Mouse (Mus musculus) Patski (cell line): ENCODE measurements around the gene Prokr1. TPM values are rescaled to one million over a fixed set of nuclear protein-coding genes. Genes with fewer than 3 reads are reported as not detected.
"Not testable (repeated sequence)": the region's sequence is repeated elsewhere in the genome, so short reads cannot be mapped to it uniquely, and the experiment has no call there.

Source experiments
- ATAC-seq: fragments of 100-300 bp; one replicate; pipeline ENCODE4 v1.8.0; 2021
- CTCF ChIA-PET: fragments of 350-600 bp; sonication (Branson Sonifier 250); formaldehyde crosslinking; loops from one replicate; lab custom pipeline; 2022; ENCODE audit warnings: inconsistent platforms; lab: Charles Lee
- POLR2A ChIA-PET: fragments of 350-600 bp; sonication (Branson Sonifier 250); formaldehyde crosslinking; loops from one replicate; lab custom pipeline; 2022; ENCODE audit warnings: antibody characterized with exemption, inconsistent platforms; lab: Charles Lee
- DNase-seq: peaks from one replicate; pipeline ENCODE4 v3.0.0-alpha.2; 2011; ENCODE audit warnings: low read depth, low spot score
- H3K27me3 ChIP-seq: fragments of 371-371 bp; one replicate; pipeline ENCODE4 v1.5.1; 2021
- CTCF ChIP-seq: fragments of 100-300 bp; IDR thresholded peaks from one replicate; pipeline ENCODE4 v1.5.1; 2021
- in situ Hi-C: fragments of 300-500 bp; cut with MboI; formaldehyde crosslinking; loops from 3 replicates; pipeline ENCODE4 v1.11.1; 2018; ENCODE audit warnings: low pct_unique_long_range_greater_than_20kb, mixed read lengths
- polyA plus RNA-seq: library from polyadenylated mRNA; unstranded; gene quantifications from one replicate; pipeline ENCODE4 v1.2.3, GENCODE M21; 2021

Prokr1 gene
- polyA plus RNA-seq, 1 experiment from 2014 or later: 0.28 TPM

DNA sequence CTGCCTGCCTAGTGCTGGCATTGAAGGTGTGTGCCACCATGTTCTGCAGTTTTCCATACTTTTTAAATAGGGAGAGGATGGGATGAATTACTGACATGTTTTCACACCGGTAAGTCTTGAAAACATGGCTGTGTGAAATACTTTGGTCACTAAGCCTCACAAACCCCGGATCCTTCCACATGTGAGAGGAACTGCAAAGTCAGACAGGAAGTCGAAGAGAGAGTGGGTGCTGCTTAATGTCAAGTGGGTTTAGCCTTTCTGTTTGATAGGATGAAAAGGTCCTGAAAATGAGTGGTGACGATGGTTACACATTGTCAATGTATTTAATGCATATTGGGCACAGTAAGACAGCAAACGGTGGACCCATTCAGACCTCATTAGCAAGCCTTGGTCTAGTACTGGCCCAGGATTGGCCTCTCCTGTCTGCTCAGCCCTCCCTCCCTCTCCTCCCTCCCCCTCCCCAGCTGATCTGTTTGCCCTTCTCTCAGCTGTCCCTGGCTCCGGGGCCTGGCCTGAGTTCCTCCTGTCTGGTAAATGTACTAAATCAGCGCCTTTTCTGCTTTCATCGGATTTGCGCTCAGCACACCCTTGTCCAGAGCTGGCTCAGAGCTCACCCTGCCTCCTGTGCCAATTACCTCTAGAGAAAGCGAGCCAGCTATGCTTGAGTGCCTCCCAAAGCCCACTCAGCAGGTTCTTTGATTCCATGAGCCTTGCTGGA, 6.7 kb upstream of the Prokr1 start:
- CTCF ChIA-PET: no interaction called here
- ATAC-seq: no peak
- POLR2A ChIA-PET: interaction anchor here (1.0 kb wide), 1 partner anchor 10 kb away, joined by 4 read pairs; no protein-coding TSS in a partner anchor
- in situ Hi-C loops: no loop called here
- no peak for TF ChIP-seq CTCF
- H3K27me3 ChIP-seq: no peaks in the 10 kb centered on the region
- DNase-seq: no peak

DNA sequence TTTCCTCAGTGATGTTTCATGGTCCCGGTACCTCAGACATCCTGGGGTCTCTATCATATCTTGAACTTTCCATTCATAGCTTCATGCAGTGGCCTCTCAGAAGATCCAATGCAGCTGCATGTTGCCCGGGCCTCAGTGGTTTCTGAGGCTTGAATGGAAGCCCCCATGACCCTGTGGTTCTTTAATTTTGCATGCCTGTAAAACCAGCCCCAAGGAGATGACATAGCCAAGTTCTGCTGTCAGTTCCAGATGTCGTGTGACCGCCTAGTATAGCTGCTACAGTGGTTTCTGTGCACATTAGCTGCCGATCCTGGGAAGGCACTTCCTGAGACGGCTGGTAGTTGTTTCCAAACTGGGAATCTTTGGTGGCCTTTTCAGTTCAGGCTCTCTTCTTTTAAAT, 3.6 kb upstream of the Prokr1 start:
- DNase-seq: no peak
- ChIA-PET POLR2A (no interaction called here), CTCF (no interaction called here)
- in situ Hi-C loops: no loop called here
- no peak for TF ChIP-seq CTCF
- H3K27me3 ChIP-seq: no peaks in the 10 kb centered on the region
- ATAC-seq: no peak

DNA sequence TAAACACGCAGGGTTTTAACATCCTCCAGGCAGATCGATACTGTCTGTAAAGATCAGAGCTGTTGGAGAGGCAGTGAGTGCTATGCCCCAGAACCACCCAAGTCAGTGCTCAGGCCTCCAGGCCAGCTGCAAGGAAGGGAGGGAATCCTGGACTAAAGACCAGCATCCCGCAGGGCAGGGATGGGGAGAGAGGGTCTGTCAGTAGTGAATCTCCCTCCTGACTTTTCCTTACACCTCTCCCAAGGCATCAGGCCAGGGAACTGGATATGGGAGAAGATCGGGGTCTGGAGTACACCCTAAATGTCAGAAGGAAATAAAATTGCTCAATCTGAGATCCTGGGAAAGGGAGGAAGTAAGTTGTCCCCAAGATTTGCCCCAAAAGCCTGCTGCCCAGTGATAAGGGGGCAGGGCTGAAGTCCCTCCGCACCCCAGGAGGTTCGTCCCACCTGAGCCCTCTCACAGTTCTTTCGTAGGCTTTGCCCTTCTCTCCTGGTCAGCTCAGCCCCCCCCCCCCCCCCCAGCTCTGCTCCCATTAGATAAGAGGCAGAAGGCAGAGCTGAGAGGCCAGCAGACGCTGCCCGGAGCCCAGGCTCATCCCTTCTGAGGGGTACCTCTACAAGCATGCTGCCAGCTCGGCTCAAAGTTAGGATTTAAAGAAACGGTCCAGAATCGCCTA, 687 bp downstream of the Prokr1 start:
- no peaks in the 10 kb centered on the region for H3K27me3 ChIP-seq
- CTCF ChIA-PET: interaction anchor here (0.9 kb wide), 1 partner anchor 10 kb away, joined by 4 read pairs; no protein-coding TSS in a partner anchor
- POLR2A ChIA-PET: no interaction called here
- in situ Hi-C loops: no loop called here
- ATAC-seq: no peak
- TF ChIP-seq CTCF: no peak
- no peak for DNase-seq

DNA sequence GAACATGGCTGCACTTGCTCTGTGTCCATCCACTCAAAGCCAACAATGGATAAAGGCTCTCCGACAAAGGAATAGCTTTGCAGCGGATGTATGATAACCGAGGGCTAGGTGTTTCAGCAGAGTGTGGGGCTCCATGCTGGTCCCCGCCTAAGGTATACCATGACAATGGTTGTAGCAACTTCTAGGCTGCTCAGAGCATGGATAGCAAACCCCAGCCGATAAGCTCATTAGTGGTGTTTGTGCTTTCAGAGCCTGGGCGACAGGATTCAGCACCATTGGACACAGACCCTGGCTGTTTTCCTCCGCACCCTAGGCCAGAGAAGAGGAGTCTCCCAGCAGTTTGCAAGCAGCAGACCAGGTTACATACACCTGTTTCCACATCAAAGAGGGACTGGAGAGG, 6.6 kb downstream of the Prokr1 start:
- ChIA-PET CTCF (no interaction called here), POLR2A (no interaction called here)
- DNase-seq (no peak), ATAC-seq (no peak)
- no peaks in the 10 kb centered on the region for H3K27me3 ChIP-seq
- in situ Hi-C loops: no loop called here
- TF ChIP-seq CTCF: no peak

DNA sequence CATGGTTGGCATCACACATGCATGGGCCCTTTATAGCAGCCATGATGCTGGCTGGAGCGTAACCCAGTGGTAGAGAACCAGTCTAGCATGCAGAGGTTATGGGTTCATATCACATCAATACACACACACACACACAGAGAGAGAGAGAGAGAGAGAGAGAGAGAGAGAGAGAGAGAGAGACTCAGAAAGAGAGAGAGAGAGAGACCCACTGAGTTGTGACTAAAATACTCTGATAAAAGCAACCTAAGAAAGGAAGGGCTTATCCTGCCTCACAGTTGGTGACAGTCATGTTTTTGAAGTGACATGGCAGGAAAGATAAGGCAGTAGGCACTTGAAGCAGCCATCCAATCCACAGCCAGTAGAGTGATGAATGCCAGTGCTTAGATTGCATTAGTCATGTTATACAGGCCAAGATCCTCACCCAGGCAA, 7.3 kb downstream of the Prokr1 start:
- in situ Hi-C loops: no loop called here
- ATAC-seq: no peak
- POLR2A ChIA-PET: no interaction called here

DNA sequence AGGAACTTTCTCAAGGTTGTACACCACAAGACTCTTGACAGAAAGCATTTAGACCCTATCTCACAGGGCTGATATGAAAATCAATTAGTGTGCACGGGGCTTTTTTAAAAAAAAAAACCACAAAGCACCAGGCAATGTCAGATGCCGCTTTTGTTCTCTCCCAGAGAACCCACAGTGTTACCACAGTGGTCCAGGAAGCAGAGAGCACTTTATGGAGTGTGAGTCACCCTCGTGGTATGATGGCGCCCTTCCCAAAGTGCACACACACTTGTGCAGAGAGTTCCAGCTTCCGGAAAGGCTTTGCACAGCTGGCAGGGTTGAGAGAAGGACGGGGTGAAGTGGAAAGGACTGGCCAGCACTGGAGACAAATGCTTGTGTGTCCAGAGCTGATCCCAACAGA, 8.1 kb downstream of the Prokr1 start:
- ATAC-seq (peak; percentile 66), DNase-seq (no peak)
- in situ Hi-C loops: no loop called here
- H3K27me3 ChIP-seq: no peaks in the 10 kb centered on the region
- ChIA-PET POLR2A (no interaction called here), CTCF (no interaction called here)
- TF ChIP-seq CTCF: no peak

More for the DNA sequence above, 7.3 kb downstream of the Prokr1 start:
- DNase-seq: no peak
- H3K27me3 ChIP-seq: no peaks in the 10 kb centered on the region
- CTCF ChIA-PET: no interaction called here
- TF ChIP-seq CTCF: no peak

DNA sequence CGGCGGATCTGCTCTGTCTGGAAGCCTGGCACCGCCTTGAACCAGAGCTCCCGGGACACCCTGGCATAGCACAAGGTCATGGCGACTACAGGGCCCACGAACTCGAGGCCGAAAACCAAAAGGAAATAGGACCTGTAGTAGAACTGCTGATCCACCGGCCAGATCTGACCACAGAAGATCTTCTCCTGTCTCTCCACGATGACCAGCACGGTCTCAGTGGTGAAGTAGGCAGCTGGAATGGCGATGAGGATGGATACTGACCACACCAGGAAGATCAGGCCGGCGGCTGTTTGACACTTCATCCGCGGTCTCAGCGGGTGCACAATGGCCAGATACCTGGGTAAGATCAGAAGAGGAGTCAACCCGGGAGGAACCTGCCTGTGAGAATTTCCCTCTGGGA, 9.0 kb downstream of the Prokr1 start:
- POLR2A ChIA-PET: no interaction called here
- no peak for ATAC-seq
- CTCF ChIA-PET: no interaction called here
- no peak for DNase-seq
- in situ Hi-C loops: no loop called here
- TF ChIP-seq CTCF: no peak
- no peaks in the 10 kb centered on the region for H3K27me3 ChIP-seq

DNA sequence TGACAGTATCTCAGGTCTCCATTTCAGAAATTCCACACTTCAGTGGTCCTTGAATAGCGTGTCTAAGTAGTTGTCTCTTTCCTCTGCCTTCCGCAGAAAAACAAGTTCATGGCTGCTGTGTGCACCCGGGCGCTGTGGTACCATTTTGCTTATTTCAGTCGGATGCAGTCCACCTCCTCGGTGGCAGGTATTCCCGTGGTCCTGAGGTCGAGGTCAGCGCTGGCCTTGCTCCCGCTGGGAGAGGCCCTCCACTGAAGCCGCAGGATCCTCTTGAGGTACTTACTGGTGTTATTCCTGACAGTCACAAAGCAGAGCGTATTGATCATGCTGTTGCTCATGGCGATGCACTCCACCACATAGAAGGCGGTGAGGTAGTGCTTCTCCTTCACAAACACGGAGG, 9.5 kb downstream of the Prokr1 start:
- no peaks in the 10 kb centered on the region for H3K27me3 ChIP-seq
- in situ Hi-C loops: no loop called here
- no peak for DNase-seq
- no peak for TF ChIP-seq CTCF
- CTCF ChIA-PET: no interaction called here
- ATAC-seq: no peak
- POLR2A ChIA-PET: no interaction called here

DNA sequence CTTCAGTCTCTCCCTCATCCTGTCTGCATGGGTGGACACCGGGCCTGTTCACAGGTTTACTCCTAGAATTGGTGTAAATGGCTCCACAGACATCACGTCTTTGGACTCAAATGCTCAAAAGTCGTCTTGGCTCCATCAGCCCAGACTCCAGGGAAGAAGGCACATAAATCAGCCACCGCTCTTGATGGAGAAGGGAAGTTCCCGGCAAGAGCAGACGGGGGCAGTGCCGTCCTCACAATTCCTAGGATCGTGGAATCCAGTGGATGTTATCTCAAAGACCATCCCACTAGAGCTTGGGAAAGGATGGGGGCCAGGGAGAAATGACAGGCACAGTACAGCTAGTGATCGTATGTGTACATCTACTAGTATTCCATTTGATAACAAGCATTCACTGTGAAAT, 12.3 kb downstream of the Prokr1 start:
- no peak for TF ChIP-seq CTCF
- DNase-seq (no peak), ATAC-seq (no peak)
- CTCF ChIA-PET: interaction anchor here (0.7 kb wide), 2 partner anchors 112 to 931 kb away, joined by 3 read pairs; no protein-coding TSS in a partner anchor
- H3K27me3 ChIP-seq: no peaks in the 10 kb centered on the region
- in situ Hi-C loops: no loop called here
- POLR2A ChIA-PET: no interaction called here

DNA sequence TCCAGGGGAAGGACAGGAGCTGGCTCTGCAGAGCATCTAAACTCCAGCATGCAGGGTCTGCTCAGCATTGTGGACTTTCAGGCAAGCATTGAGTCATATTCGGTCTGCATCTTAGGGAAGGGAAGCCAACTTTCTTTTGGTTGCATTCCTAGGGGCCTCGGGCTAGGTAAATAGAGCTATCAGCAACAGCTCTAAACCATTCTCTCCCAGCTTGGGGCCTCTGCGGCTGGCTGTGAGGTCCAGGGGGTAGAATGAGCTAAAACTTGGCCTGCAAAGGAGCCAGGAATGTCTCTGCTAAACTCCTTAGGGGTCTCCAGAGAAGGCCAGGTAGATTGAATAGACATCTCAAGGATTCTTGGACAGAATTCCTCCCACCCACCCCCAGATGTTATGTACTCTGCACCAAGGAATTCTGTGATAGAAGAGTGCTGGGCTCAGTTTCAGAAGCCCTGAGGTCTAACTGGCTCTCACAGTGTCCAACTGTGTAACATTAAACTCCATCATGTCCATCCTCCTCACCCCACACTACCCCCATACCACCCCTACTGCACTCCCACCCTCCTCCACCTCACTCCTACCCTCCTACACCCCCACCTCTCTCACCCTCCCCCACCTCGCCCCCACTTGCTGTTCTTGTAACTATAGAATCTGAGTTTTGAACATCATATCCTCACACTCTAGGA, 13.8 kb downstream of the Prokr1 start:
- DNase-seq (no peak), ATAC-seq (no peak)
- no peaks in the 10 kb centered on the region for H3K27me3 ChIP-seq
- in situ Hi-C loops: no loop called here
- CTCF ChIA-PET: no interaction called here
- POLR2A ChIA-PET: no interaction called here
- TF ChIP-seq CTCF: no peak

DNA sequence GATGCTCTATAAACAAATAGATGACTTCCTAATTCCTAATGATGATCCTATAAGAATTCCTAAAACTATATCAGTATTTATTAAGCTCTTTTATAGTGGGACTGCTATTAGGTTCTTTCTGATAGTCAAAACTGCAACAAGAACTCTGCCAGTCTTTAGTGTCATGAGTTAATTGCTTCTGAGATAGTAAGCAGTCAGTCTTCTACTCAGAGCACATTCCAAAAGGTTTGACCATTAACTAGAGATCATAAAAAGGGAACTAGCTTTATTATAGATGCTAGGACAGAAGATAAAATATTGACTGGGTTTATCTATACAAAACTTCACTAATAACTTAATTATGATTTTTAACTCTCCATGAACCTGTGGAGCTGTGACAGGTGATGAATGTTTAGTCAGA, 18.7 kb downstream of the Prokr1 start:
- ATAC-seq, H3K27me3 ChIP-seq, POLR2A ChIA-PET, DNase-seq, in situ Hi-C loops: not testable (repeated sequence)
- CTCF ChIA-PET: interaction anchor here (1.5 kb wide), 1 partner anchor 14 kb away, joined by 3 read pairs; no protein-coding TSS in a partner anchor
